8 mouse cellular contexts compared by ENCODE assay signal in the genomic region with DNA sequence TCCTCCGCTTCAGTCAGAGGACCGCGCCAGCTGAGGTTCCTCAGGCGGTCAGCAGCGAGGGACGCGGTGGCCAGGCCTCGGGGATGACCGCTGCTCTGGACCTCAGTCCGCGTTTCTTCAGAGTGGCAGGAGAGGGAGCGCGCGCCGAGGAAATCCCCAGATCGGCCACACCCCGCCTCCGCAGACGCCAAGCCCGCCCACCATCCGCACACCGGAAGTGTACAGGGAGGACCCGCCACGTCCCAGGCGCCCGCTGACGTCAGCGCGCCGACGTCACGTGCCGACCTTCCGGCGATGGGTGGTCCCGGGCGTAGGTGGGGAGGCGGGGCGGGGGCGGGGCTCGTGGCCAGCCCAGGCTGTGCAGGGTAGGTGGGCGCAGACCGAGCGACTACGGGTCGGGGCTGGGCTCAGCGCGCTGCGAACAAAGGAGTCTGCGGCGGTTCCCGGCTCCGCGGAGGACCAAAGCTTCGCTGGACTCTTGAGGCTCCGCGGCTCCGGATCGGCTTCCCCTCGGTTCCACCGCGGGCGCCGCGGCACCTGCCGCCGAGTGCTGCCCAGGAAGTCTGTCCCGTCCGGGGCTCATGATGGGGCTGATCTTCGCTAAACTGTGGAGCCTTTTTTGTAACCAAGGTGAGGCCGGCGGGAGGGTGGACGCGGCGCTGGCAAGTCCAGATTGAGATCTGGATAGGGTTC. TPM values are rescaled to one million over a fixed set of nuclear protein-coding genes. Genes with fewer than 3 reads are reported as not detected.
DNase-seq lines count a peak whose midpoint lies in the region; ATAC-seq and TF ChIP-seq lines count a peak whose summit lies in the region.

A gene (minus strand): TSS at position 125 of the 693 bp plus-strand sequence.

- no peaks in the 10 kb centered on the region for H3K9me3 ChIP-seq in ES-Bruce4 (replicated peaks; ENCODE audit: control insufficient read depth, insufficient read depth, low read length, poor library complexity, severe bottlenecking)
- H3K9me3 ChIP-seq in forebrain, embryonic 12.5 days, result no peaks in the 10 kb centered on the region
- H3K9me3 ChIP-seq in heart, postnatal 0 days (replicated peaks; ENCODE audit: control insufficient read depth, low read length), result no peaks in the 10 kb centered on the region
- H3K9me3 ChIP-seq in liver, embryonic 15.5 days (replicated peaks), result no peaks in the 10 kb centered on the region
- H3K9me3 ChIP-seq in neural tube, embryonic 11.5 days (ENCODE audit: control insufficient read depth, low read length), result no peaks in the 10 kb centered on the region
- H3K9me3 ChIP-seq in stomach, embryonic 16.5 days (replicated peaks; ENCODE audit: control insufficient read depth, low read length), result no peaks in the 10 kb centered on the region

- H3K4me1 ChIP-seq in ES-Bruce4 (ENCODE audit: control insufficient read depth, insufficient read depth, low read length), result no peaks in the 10 kb centered on the region
- H3K4me1 ChIP-seq in forebrain, embryonic 12.5 days, result peaks cover 25% of the 10 kb centered on the region
- H3K4me1 ChIP-seq in heart, postnatal 0 days (ENCODE audit: control insufficient read depth, insufficient read depth), result peaks cover 17% of the 10 kb centered on the region
- H3K4me1 ChIP-seq in liver, embryonic 15.5 days (replicated peaks), result peaks cover 21% of the 10 kb centered on the region
- peaks cover 6% of the 10 kb centered on the region; the same call in 1 of the 2 replicates for H3K4me1 ChIP-seq in neural tube, embryonic 11.5 days (ENCODE audit: control insufficient read depth, insufficient read depth, low read length)
- H3K4me1 ChIP-seq in stomach, embryonic 16.5 days (ENCODE audit: control insufficient read depth, insufficient read depth, low read length), result peaks cover 21% of the 10 kb centered on the region

- peak; percentile 40 for TF ChIP-seq POLR2A in ES-Bruce4 (IDR thresholded peaks at IDR 0.05; ENCODE audit: insufficient read depth, low read length)

- H3K4me3 ChIP-seq in ES-Bruce4 (ENCODE audit: low read depth, low read length), result peak within 1 kb of the TSS; percentile 99
- peak within 1 kb of the TSS; percentile 74 for H3K4me3 ChIP-seq in forebrain, embryonic 12.5 days (replicated peaks)
- H3K4me3 ChIP-seq in heart, postnatal 0 days (ENCODE audit: low read depth, low read length), result peak within 1 kb of the TSS; percentile 93
- peak within 1 kb of the TSS; percentile 97 for H3K4me3 ChIP-seq in liver, embryonic 15.5 days (replicated peaks)
- peak within 1 kb of the TSS; percentile 84 for H3K4me3 ChIP-seq in neural tube, embryonic 11.5 days (ENCODE audit: low read depth, low read length)
- H3K4me3 ChIP-seq in stomach, embryonic 16.5 days (replicated peaks; ENCODE audit: low read length), result peak within 1 kb of the TSS; percentile 90

- H3K27me3 ChIP-seq in ES-Bruce4 (ENCODE audit: control insufficient read depth, insufficient read depth, low read length, poor library complexity, severe bottlenecking), result no peaks in the 10 kb centered on the region
- H3K27me3 ChIP-seq in forebrain, embryonic 12.5 days, result no peaks in the 10 kb centered on the region
- H3K27me3 ChIP-seq in heart, postnatal 0 days (ENCODE audit: control insufficient read depth, insufficient read depth, low read length), result no peaks in the 10 kb centered on the region
- no peaks in the 10 kb centered on the region for H3K27me3 ChIP-seq in liver, embryonic 15.5 days
- H3K27me3 ChIP-seq in neural tube, embryonic 11.5 days (ENCODE audit: control insufficient read depth, insufficient read depth, low read length), result no peaks in the 10 kb centered on the region
- H3K27me3 ChIP-seq in stomach, embryonic 16.5 days (ENCODE audit: control insufficient read depth, insufficient read depth, low read length), result no peaks in the 10 kb centered on the region

- peak; percentile 99 for ATAC-seq in forebrain, embryonic 12.5 days (ENCODE audit: low FRiP score)
- ATAC-seq in heart, postnatal 0 days (ENCODE audit: insufficient read depth, low read depth), result peak; percentile 98
- peak; percentile 96 for ATAC-seq in liver, embryonic 15.5 days (ENCODE audit: insufficient read depth)
- ATAC-seq in neural tube, embryonic 11.5 days (ENCODE audit: insufficient read depth, low FRiP score, low TSS enrichment), result peak; percentile 99
- ATAC-seq in stomach, embryonic 16.5 days (ENCODE audit: insufficient read depth, low FRiP score), result peak; percentile 98

- peak within 1 kb of the TSS; percentile 62 for H3K4me2 ChIP-seq in forebrain, embryonic 12.5 days
- H3K4me2 ChIP-seq in heart, postnatal 0 days (ENCODE audit: low read depth, low read length), result peak within 1 kb of the TSS; percentile 81
- peak within 1 kb of the TSS; percentile 92 for H3K4me2 ChIP-seq in liver, embryonic 15.5 days
- peak within 1 kb of the TSS; percentile 61 for H3K4me2 ChIP-seq in neural tube, embryonic 11.5 days (ENCODE audit: low read depth)
- peak within 1 kb of the TSS; percentile 71 for H3K4me2 ChIP-seq in stomach, embryonic 16.5 days (ENCODE audit: low read depth, low read length)

- WGBS in forebrain, embryonic 12.5 days, result under 1% methylated on average over 75 of the region's 75 CpGs
- WGBS in heart, postnatal 0 days, result under 1% methylated on average over 73 of the region's 75 CpGs
- under 1% methylated on average over 75 of the region's 75 CpGs for WGBS in liver, embryonic 15.5 days (ENCODE audit: insufficient replicate concordance)
- under 1% methylated on average over 71 of the region's 75 CpGs for WGBS in neural tube, embryonic 11.5 days
- under 1% methylated on average over 75 of the region's 75 CpGs for WGBS in stomach, embryonic 16.5 days

- TF ChIP-seq EP300 in ES-Bruce4 (IDR thresholded peaks at IDR 0.05; ENCODE audit: insufficient read depth, low read depth, low read length), result no peak
- TF ChIP-seq EP300 in heart, postnatal 0 days (IDR thresholded peaks at IDR 0.05; ENCODE audit: low read depth), result 0 out of 2 replicates have a peak, but pooled peaks have one; percentile 22

- H3K36me3 ChIP-seq in ES-Bruce4 (ENCODE audit: control insufficient read depth, insufficient read depth, low read length, poor library complexity, severe bottlenecking), result no peaks in the 10 kb centered on the region; the same call in 1 of the 2 replicates
- 0 out of 2 replicates have a peak, but pooled peaks cover 5% of the 10 kb centered on the region for H3K36me3 ChIP-seq in forebrain, embryonic 12.5 days (replicated peaks)
- no peaks in the 10 kb centered on the region for H3K36me3 ChIP-seq in heart, postnatal 0 days (replicated peaks; ENCODE audit: control insufficient read depth, insufficient read depth, low read length)
- no peaks in the 10 kb centered on the region for H3K36me3 ChIP-seq in liver, embryonic 15.5 days (replicated peaks)
- H3K36me3 ChIP-seq in neural tube, embryonic 11.5 days (ENCODE audit: control insufficient read depth, insufficient read depth, low read length), result no peaks in the 10 kb centered on the region
- no peaks in the 10 kb centered on the region for H3K36me3 ChIP-seq in stomach, embryonic 16.5 days (ENCODE audit: control insufficient read depth, insufficient read depth, low read length)

- H3K9ac ChIP-seq in ES-Bruce4 (ENCODE audit: low read depth, poor library complexity, severe bottlenecking), result peak within 1 kb of the TSS; percentile 94
- peak within 1 kb of the TSS; percentile 94 for H3K9ac ChIP-seq in forebrain, embryonic 12.5 days
- peak within 1 kb of the TSS; percentile 84 for H3K9ac ChIP-seq in heart, postnatal 0 days (replicated peaks; ENCODE audit: low read depth, low read length)
- H3K9ac ChIP-seq in liver, embryonic 15.5 days, result peak within 1 kb of the TSS; percentile 87
- peak within 1 kb of the TSS; percentile 97 for H3K9ac ChIP-seq in neural tube, embryonic 11.5 days (ENCODE audit: low read length)
- H3K9ac ChIP-seq in stomach, embryonic 16.5 days (ENCODE audit: low read length), result peak within 1 kb of the TSS; percentile 96

- peak; percentile 10 for TF ChIP-seq CTCF in ES-Bruce4 (IDR thresholded peaks at IDR 0.05; ENCODE audit: low read depth, low read length)
- peak; percentile 39 for TF ChIP-seq CTCF in heart, postnatal 0 days (IDR thresholded peaks at IDR 0.05; ENCODE audit: low read depth)

- peak; percentile 92 for DNase-seq in c-Kit-positive CD71-positive TER-119-positive erythroid progenitor cells, embryonic 14.5 days (ENCODE audit: low spot score)
- DNase-seq in heart, postnatal 0 days (ENCODE audit: low spot score), result peak; percentile 95
- DNase-seq in kidney, postnatal 36 days, result peak; percentile 97 to 99
- DNase-seq in neural tube, embryonic 11.5 days (ENCODE audit: low spot score), result peak; percentile 99

- peak within 1 kb of the TSS; percentile 71 for H3K27ac ChIP-seq in ES-Bruce4 (ENCODE audit: insufficient read depth, low read length)
- peak within 1 kb of the TSS; percentile 94 for H3K27ac ChIP-seq in forebrain, embryonic 12.5 days
- peak within 1 kb of the TSS; percentile 91 for H3K27ac ChIP-seq in heart, postnatal 0 days (ENCODE audit: low read depth)
- peak within 1 kb of the TSS; percentile 85 for H3K27ac ChIP-seq in liver, embryonic 15.5 days (replicated peaks)
- H3K27ac ChIP-seq in neural tube, embryonic 11.5 days (ENCODE audit: low read depth, low read length), result peak within 1 kb of the TSS; percentile 92
- H3K27ac ChIP-seq in stomach, embryonic 16.5 days (ENCODE audit: low read length), result peak within 1 kb of the TSS; percentile 96

RNA-seq across cellular contexts. Expression of the gene that starts here (rescaled TPM):
- 20.2 and 20.5 TPM in 2 replicates for polyA plus RNA-seq in ES-Bruce4 (2011; ENCODE audit: insufficient read depth, insufficient read length, low read depth, missing spikeins)
- 14.1 and 14.2 TPM in 2 replicates for polyA plus RNA-seq in forebrain, embryonic 12.5 days (2016; fragmentation: Nextera tagmentation; extraction: Ambion mirVana)
- 2.0 and 3.5 TPM in 2 replicates for total RNA-seq in heart, postnatal 0 days (2014; rRNA removed; ENCODE audit: low replicate concordance)
- 7.3 and 7.7 TPM in 2 replicates for polyA plus RNA-seq in heart, postnatal 0 days (2015; fragmentation: Nextera tagmentation; extraction: Ambion mirVana)
- polyA plus RNA-seq in liver, embryonic 15.5 days (2015; fragmentation: Nextera tagmentation; extraction: Ambion mirVana), result 2.9 and 4.5 TPM in 2 replicates
- polyA plus RNA-seq in neural tube, embryonic 11.5 days (2014; fragmentation: Nextera tagmentation; extraction: Ambion mirVana), result 12.0 and 12.1 TPM in 2 replicates
- polyA plus RNA-seq in stomach, embryonic 16.5 days (2015; fragmentation: Nextera tagmentation; extraction: Ambion mirVana), result 8.0 and 9.4 TPM in 2 replicates

Comparison
In these comparisons a context has a peak if more than half of its experiments do, and no peak if none do; other contexts are left out.
1. Peak in every context shown above with its lines: DNase-seq, ATAC-seq, H3K4me3 ChIP-seq and H3K27ac ChIP-seq.